Mouse (Mus musculus): ENCODE data around the gene Bmp6.

The Bmp6 gene

GRCm38 (mm10) chr13:38544769-38545445 is 200.0 kb downstream of the Bmp6 start:
- WGBS = 86% methylated on average over 8 of the region's 8 CpGs

DNA sequence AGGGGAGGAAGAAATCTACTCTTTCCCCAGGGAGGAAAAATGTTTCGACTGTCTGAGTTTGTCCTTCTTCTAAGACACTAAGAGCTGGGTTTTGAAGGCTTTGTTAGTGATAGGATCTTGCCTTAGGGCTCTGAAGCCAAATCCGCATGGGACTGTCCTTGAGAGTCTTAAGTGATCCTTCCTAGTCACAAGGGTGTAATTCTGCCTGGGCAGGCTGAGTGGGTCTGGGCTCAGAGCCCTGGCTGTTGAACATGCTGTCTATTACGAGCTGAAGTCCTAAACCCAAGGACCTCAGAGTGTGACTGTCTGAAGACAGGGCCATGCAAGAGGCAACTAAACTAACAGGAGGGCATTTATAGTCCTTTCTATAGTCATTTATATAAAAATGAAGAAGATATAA is 200.6 kb downstream of the Bmp6 start:
- 64% methylated on average over 3 of the region's 3 CpGs for WGBS

DNA sequence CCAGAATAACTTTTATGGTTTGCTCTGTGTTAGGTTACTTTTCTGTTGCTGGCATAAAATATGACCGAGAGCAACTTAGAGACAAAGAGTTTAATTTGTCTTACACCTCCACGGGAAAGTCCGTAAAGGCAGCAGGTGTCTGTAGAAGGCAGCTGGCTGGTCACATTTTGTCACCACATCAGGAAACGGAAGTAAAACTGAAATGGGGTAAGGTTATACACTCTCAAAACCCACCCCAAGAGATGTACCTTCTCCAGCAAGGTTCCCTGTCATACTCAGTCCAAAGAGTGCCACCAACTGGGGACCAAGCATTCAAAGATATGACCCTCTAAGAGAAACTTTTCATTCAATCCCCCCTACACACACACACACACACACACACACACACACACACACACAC is 201.8 kb downstream of the Bmp6 start:
- WGBS = 94% methylated on average over 4 of the region's 4 CpGs

DNA sequence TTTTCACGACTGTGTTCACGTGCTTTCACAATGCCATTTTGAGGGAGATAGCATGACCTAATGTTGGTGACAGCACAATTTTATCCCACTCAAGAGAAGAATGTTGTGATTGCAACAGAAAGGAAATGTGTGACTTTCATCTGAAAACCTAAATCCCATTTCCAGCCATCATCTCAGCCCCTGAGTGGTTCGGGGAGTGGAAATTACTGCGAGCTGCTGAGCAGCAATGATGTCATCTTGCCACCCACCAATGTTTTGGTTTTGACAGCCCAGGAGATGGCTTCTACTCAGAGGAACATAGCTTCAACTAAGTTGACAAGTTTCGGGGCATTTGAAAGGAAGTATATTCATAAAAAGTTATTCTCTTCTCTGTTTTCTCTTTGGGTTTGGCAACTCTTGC is 202.8 kb downstream of the Bmp6 start:
- WGBS = 77% methylated on average over 5 of the region's 5 CpGs

DNA sequence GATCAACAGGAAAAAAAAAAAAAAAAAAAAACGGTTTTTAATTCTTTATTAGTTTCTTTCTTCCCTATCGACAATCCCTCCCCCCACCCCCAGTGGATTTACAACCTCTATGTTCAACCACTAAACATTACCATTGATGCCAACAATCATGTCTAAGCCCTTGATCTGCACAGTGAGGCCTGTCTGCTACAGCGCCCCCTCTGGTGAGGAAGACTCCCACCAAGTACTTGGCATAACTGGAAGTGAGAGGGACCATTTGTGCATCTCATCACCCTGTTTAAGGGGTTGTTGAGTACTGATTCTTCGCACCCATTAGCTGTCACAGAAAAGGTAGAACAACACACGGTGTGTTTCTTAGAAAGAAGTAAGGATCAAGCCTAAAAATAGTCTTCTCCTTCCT is 203.8 kb downstream of the Bmp6 start:
- WGBS = 70% methylated on average over 5 of the region's 5 CpGs

Measured in cerebral cortex, adult 2 months (tissue).